Mouse (Mus musculus) cerebellum, postnatal 10 days (tissue): Measurements from ENCODE around the gene Vps33a.
A peak's percentile ranks its signal among the peaks of the same experiment; 100 is the strongest.
"Not testable (repeated sequence)": the region's sequence is repeated elsewhere in the genome, so short reads cannot be mapped to it uniquely, and the experiment has no call there.

Experiments used
- DNase-seq, 2 experiments: peaks; one replicate each; pipeline ENCODE4 v3.0.0; 2021; ENCODE audit warnings: mixed read lengths in 2 of 2

Gene Vps33a

GRCm38 (mm10) chr5:123523692-123524392, 49.0 kb downstream of the Vps33a start, which contains the start of gene Diablo:
TSS of gene Diablo (minus strand) at chr5:123524176.
- peak; percentile 99 for DNase-seq

DNA sequence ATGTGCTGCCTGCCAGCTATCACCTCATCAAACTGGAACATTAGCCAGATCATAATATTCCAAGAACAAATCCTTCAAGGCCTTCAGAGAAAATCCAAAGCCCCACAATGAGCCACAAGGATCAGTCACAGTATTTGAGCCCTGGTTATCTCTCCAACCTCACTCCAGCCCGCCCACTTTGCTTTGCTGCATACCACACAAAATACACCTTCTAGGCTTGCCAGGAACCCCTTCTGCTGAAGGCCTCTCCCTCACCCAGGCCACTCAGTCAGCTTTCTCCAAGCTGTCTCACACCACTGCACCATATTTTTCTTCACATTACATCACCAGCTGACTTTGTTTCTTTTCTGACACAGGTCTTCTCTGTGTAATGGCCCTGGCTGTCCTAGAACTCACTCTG, 50.7 kb downstream of the Vps33a start:
- no peak for DNase-seq

- DNase-seq = no peak
Observed at GRCm38 (mm10) chr5:123521621-123522020, 51.2 kb downstream of the Vps33a start.

DNA sequence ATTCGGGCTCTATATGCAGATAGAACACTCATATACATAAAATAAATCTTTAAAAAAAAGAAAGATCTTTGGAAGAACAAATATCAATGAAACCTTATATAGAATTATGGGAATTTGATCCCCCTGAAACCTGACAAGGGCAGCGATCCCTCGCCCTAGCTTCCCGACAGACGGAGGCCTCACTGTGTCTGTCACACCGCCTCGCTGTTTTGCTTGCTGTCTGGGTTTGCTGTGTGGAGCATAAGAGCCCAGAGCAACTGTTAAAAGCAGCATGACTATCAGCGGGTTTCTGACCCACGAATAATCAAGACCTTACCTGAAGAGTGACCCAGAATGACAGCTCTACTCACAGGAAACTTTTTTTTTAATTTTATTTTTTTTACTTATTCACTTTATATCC, 52.2 kb downstream of the Vps33a start:
- no peak for DNase-seq

- DNase-seq = no peak
Observed at GRCm38 (mm10) chr5:123514871-123515270, 58.0 kb downstream of the Vps33a start.

GRCm38 (mm10) chr5:123512102-123512501, 60.7 kb downstream of the Vps33a start:
- DNase-seq = no peak

- not testable (repeated sequence) for DNase-seq
Observed at GRCm38 (mm10) chr5:123511426-123511825, 61.4 kb downstream of the Vps33a start.

DNA sequence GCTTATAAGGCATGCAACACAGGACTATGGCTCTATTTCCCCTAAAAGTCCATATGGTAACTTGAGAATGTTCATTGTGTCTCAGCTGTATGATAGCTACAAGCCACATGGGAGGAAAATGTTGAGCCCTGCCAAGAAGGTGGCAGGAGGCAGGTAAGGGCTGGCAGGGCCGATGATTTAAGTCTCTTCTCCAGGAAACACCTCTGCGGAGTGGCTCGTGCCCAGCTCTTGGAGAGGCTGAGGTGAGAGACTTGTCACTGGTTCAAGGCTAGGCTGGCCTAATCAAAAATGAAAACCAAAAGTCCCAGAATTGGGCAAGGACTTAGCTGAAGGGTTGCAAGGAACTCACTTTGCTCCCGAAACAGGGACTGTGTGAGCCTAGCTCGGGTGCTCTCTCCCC, 62.7 kb downstream of the Vps33a start, which contains the start of gene B3gnt4:
Gene B3gnt4 (plus strand): TSS at position 301 of the 400 bp plus-strand sequence.
- no peak for DNase-seq

- no peak for DNase-seq
Observed at GRCm38 (mm10) chr5:123508921-123509320, 63.9 kb downstream of the Vps33a start.

GRCm38 (mm10) chr5:123507936-123508723, 64.7 kb downstream of the Vps33a start:
- peak; percentile 88 to 91 for DNase-seq

DNA sequence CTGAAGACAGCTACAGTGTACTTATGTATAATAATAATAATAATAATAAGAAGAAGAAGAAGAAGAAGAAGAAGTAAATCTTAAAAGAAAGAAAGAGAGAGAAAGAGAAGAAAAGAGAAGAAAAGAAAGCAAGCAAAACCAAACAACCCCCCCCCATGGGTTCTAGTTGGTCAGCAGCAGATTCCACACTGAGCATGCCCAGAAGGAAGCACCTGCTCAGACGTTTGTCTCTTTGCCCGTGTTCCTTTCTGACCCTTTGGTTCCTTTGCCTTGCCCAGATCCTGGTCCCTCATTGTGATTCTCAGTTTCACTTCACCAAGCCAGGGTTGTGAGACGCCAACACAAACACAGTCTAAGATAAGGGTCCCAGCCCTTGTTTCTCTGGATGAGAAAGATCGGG, 70.9 kb downstream of the Vps33a start:
- no peak for DNase-seq

DNA sequence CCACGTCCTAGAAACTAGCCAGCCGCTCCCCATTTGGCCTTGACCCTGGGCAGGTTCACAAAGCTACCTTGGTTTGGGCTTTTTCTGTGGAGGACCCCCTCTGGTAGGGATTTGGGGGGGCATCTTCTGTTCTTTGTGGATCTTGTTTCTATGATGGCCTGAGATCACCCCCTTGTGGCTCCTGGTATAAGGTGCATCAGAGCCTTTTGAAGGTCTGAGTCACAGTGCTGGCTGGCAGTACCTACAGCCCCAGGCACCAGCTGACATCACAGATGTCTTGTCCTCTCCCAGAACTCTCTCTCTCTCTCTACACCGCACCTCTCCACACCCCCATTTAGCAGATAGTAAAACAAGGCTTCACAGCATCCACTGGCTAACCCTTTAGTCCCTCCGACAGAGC, 73.1 kb downstream of the Vps33a start:
- peak; percentile 73 to 75 for DNase-seq

GRCm38 (mm10) chr5:123489935-123490334, 82.9 kb downstream of the Vps33a start:
- DNase-seq = no peak

DNA sequence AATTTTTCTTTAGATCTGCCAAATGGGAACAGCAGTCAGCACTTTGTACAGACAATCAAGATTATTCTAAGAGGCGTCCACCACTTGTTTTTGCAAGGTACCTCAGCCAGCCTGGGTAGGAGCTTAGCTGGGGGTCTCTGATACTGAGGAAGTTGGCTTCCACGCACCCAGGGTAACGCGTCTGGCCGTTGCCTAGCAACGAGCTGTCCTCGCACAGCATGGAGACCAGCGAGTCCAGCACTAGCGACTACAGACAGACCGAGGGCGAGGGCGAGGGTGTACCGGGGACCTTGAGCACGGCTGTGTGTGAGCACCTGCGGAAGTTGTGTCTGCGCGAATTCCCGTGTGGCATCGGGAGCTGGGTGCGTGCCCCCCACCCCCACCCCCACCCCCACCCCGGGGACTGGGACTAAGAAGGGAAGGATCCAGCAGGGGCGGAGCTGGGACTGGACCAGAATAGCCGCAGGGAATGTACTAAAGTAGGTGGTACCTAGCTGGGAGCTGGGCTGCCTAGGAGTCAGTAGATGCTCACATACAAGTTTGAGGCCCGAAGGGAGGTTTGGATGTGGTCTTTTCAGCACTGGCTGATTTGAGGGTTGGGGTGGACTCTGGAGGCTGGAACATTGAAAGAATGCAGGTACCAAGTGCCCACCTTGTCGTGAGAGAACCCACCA, 83.6 kb downstream of the Vps33a start, which contains the start of the genes Lrrc43 and Il31:
Gene Lrrc43 (plus strand): TSS at position 194 of the 674 bp plus-strand sequence.
Gene Il31 (minus strand): TSS at position 378 of the 674 bp plus-strand sequence.
- DNase-seq = peak; percentile 53 to 68

DNA sequence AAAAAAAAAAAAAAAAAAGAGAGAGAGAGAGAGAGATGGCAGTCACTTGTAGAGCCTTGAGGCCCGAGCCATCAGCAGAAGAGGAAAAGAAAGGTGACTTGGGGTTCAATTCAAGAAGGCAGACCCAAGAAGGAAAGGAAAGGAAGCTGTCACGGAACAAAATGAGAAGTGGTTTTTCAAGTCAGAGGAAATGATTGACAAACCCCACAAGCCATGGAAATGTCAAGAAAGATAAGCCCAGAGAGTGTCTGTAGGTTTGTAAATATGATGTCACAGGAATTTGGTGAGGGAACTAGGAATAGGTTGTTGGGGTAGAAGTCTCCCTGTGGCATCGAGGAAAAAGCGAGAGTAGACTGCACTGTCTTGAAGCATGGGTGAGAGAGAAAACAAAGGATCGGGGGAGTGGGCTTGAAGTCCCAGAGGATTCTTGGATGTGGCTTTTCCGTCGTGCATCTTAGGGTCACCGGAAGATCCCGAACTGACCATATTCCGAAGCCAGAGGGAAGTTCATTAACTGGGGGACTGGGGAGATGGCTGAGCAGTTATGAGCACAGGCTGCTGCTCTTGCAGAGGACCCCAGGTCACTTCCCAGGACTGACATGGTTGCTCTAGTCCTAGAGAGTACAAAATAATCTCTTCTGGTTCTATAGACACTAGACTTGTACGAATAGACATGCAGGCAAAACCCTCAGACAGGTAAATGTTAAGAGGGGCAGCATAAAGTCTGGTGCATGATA, 85.0 kb downstream of the Vps33a start:
- no peak for DNase-seq
